16 mouse cellular contexts compared by ENCODE assay signal in the genomic region with DNA sequence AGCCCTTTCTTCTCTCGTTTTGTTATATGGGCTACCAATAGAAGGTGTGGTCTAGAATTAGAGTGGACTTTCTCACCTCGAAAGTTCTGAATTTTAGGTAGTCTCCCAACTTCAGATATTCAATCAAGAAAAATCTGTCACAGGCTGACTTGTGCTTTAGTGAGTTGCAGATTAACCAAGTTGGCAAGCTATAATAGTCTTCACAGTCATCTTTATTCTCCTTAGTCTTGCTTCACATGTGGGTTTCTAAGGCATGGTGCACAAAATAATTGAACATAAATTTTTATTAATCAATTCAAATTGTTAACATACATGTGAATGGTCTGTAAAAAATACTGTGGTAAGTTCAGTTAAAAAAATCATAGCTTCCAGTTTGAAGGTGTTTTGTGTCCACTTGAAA.
"Had no signal": no experiment of that assay in that cellular context is flagged by ENCODE, and none has a peak within 500 bp of the region (broad histone marks: within the 10 kb centered on the region; RNA-seq: fewer than 3 reads in every experiment).

No protein-coding gene starts in this region.

- H3K36me3 ChIP-seq: neural tube, embryonic 13.5 days; neural tube, embryonic 15.5 days; stomach, embryonic 15.5 days had no signal

- H3K4me2 ChIP-seq: neural tube, embryonic 13.5 days; neural tube, embryonic 15.5 days; stomach, embryonic 15.5 days had no signal

- H3K9me3 ChIP-seq: neural tube, embryonic 13.5 days; neural tube, embryonic 15.5 days; stomach, embryonic 15.5 days had no signal

- DNase-seq: retina, postnatal 1 day; right cerebral cortex, adult 18-20 months; right cerebral cortex, postnatal 14 days; right cerebral cortex, postnatal 25 days; right cerebral cortex, postnatal 4 days; spleen, adult 18-20 months; thymus, adult 18-20 months; thymus, adult 2 months; thymus, postnatal 14 days; thymus, postnatal 25 days; thymus, postnatal 36 days; thymus, postnatal 4 days had no signal

- H3K9ac ChIP-seq: neural tube, embryonic 13.5 days; neural tube, embryonic 15.5 days; stomach, embryonic 15.5 days had no signal

- H3K4me1 ChIP-seq: neural tube, embryonic 13.5 days; neural tube, embryonic 15.5 days; stomach, embryonic 15.5 days had no signal

- H3K27ac ChIP-seq: neural tube, embryonic 13.5 days; neural tube, embryonic 15.5 days; stomach, embryonic 15.5 days; stomach, postnatal 0 days had no signal

- H3K4me3 ChIP-seq: neural tube, embryonic 13.5 days; neural tube, embryonic 15.5 days; stomach, embryonic 15.5 days had no signal

- H3K27me3 ChIP-seq: neural tube, embryonic 13.5 days; neural tube, embryonic 15.5 days; stomach, embryonic 15.5 days had no signal
